Mouse (Mus musculus): ENCODE results near the gene Armcx4.

- TF ChIP-seq GATA1 (IDR thresholded peaks at IDR 0.05; ENCODE audit: borderline replicate concordance, low read length) (no peak), FLI1 (IDR thresholded peaks at IDR 0.05; ENCODE audit: low read length) (no peak)
These were observed 31.5 kb downstream of the Armcx4 start, which contains the start of gene Armcx1 for GRCm38 (mm10) chrX:134717752-134718308.
